Mouse (Mus musculus) midbrain, embryonic 16.5 days (tissue): ENCODE results near the gene Rab8b. TPM values are rescaled to one million over a fixed set of nuclear protein-coding genes. Genes with fewer than 3 reads are reported as not detected.
"Not testable (repeated sequence)": the region's sequence is repeated elsewhere in the genome, so short reads cannot be mapped to it uniquely, and the experiment has no call there.

Experiments
- ATAC-seq: fragments of 200-750 bp; cut with Nextera tagmentation; 2 replicates; pipeline ENCODE4 v1.8.0; 2017; ENCODE audit warnings: moderate TSS enrichment
- H3K27ac ChIP-seq: fragments of 300-500 bp; sonication (generic); 2 replicates; pipeline ENCODE4 v1.5.1; 2014; ENCODE audit warnings: mild to moderate bottlenecking, low read length, mixed read lengths
- H3K27me3 ChIP-seq: fragments of 300-500 bp; sonication (generic); 2 replicates; pipeline ENCODE4 v1.6.1; 2014; ENCODE audit warnings: low read depth, low read length, mixed read lengths; ENCODE audit not compliant: control insufficient read depth, insufficient read depth
- H3K36me3 ChIP-seq: fragments of 300-500 bp; sonication (generic); 2 replicates; pipeline ENCODE4 v1.6.1; 2014; ENCODE audit warnings: mild to moderate bottlenecking, low read length, moderate library complexity, mixed read lengths; ENCODE audit not compliant: control insufficient read depth, insufficient read depth
- H3K4me1 ChIP-seq: fragments of 300-500 bp; sonication (generic); 2 replicates; pipeline ENCODE4 v1.6.1; 2014; ENCODE audit warnings: mild to moderate bottlenecking, low read length, mixed read lengths; ENCODE audit not compliant: control insufficient read depth, insufficient read depth
- H3K4me2 ChIP-seq: fragments of 300-500 bp; sonication (generic); 2 replicates; pipeline ENCODE4 v1.6.1; 2014; ENCODE audit warnings: mild to moderate bottlenecking, low read length, mixed read lengths
- H3K4me3 ChIP-seq: fragments of 300-500 bp; sonication (generic); 2 replicates; pipeline ENCODE4 v1.5.1; 2014; ENCODE audit warnings: low read depth, mild to moderate bottlenecking, low read length, moderate library complexity, mixed read lengths
- H3K9ac ChIP-seq: fragments of 300-500 bp; sonication (generic); 2 replicates; pipeline ENCODE4 v1.6.1; 2014; ENCODE audit warnings: low read depth, low read length, mixed read lengths
- H3K9me3 ChIP-seq: fragments of 300-500 bp; sonication (generic); replicated peaks from 2 replicates; pipeline ENCODE4 v1.6.1; 2014; ENCODE audit warnings: mild to moderate bottlenecking, low read length, mixed read lengths; ENCODE audit not compliant: control insufficient read depth, poor library complexity, severe bottlenecking
- WGBS: fragments of 180-500 bp; shearing (Covaris S2); extraction: QIAGEN DNeasy Blood & Tissue Kit; methylation state at CpG from one replicate; pipeline ENCODE4 v1.1.7; 2014; 5-methylcytosine and 5-hydroxymethylcytosine counted together
- polyA plus RNA-seq: library from polyadenylated mRNA; unstranded; fragments of >200 nt; fragmentation: Nextera tagmentation; extraction: Ambion mirVana; gene quantifications from 2 replicates; pipeline ENCODE4 v1.2.1, GENCODE M21; 2015

The Rab8b gene
- polyA plus RNA-seq, 1 experiment from 2014 or later, result 29.4 TPM

DNA sequence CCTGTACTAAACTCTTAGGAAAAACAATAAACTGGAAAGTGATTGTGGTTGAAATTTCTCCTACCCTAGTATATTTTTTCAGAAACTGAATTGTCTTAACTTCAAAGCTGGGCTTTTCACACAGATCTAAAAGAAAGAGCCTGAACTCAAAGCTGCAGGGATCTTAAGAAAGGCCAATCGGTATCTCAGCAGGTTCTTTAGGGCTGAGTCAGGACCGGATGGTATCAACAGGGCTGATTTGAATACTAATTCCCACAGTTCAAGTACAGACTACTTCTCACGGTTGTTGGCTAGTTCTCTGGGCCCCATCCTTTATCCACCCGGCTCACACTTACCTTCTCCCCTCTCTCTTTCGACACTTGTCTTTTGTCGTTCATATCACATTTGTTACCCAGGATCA lies 66.9 kb downstream of the Rab8b start:
- Histone ChIP-seq H3K4me2 (no peak overlapping the region), H3K36me3 (no peaks in the 10 kb centered on the region; the same call in 1 of the 2 replicates), H3K9ac (no peak overlapping the region), H3K27ac (no peak overlapping the region), H3K9me3 (no peaks in the 10 kb centered on the region), H3K4me1 (no peaks in the 10 kb centered on the region), H3K4me3 (no peak overlapping the region), H3K27me3 (no peaks in the 10 kb centered on the region)
- ATAC-seq, result no peak
- 21% methylated on average over 6 of the region's 6 CpGs for WGBS

DNA sequence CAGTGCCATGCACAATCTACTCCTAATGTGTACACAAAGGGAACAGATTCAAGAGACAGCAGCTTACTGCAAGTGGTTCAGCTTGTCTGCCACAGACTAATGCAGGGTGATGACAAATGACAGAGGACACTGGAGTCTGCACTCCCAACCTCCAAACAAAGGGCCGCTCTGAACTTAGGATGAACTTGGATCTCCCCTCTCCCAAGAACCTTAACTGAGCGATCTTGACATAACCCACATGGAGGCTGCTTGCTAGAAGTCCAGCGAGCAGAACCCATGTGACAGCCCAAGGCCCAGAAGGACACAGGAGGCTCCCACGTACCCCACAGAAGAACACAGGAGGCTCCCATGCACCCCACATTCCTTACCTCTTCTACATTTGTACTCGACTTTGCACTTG lies 68.5 kb downstream of the Rab8b start:
- Histone ChIP-seq H3K4me2 (no peak overlapping the region), H3K4me3 (no peak overlapping the region), H3K4me1 (no peaks in the 10 kb centered on the region), H3K36me3 (peaks cover 3% of the 10 kb centered on the region; the same call in 1 of the 2 replicates), H3K27ac (no peak overlapping the region), H3K9ac (no peak overlapping the region), H3K27me3 (no peaks in the 10 kb centered on the region), H3K9me3 (no peaks in the 10 kb centered on the region)
- 91% methylated on average over 5 of the region's 5 CpGs for WGBS
- no peak for ATAC-seq

DNA sequence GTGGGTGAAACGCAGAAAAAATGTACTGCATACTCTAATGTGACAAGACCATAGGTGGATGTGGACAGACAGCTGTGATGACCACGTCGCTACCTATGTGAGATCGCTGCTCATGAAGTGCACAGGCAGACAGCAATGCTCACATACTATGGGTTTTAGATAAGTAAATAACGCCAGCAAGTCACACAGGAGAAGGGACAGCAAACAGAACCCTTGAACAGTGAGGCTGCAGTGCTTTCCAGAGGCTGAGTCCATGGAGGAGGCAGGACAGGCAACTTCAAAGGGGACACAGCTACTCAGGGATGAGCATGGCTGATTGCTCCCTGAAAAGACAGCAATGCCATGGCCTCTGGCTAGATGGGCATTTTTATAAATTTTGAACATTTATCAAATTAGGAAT lies 72.7 kb downstream of the Rab8b start:
- Histone ChIP-seq H3K9ac (no peak overlapping the region), H3K4me2 (no peak overlapping the region), H3K9me3 (no peaks in the 10 kb centered on the region), H3K27ac (no peak overlapping the region), H3K27me3 (no peaks in the 10 kb centered on the region), H3K4me1 (no peaks in the 10 kb centered on the region), H3K4me3 (no peak overlapping the region), H3K36me3 (peaks cover 3% of the 10 kb centered on the region; the same call in 1 of the 2 replicates)
- ATAC-seq, result no peak
- WGBS, result 95% methylated on average over 5 of the region's 5 CpGs

DNA sequence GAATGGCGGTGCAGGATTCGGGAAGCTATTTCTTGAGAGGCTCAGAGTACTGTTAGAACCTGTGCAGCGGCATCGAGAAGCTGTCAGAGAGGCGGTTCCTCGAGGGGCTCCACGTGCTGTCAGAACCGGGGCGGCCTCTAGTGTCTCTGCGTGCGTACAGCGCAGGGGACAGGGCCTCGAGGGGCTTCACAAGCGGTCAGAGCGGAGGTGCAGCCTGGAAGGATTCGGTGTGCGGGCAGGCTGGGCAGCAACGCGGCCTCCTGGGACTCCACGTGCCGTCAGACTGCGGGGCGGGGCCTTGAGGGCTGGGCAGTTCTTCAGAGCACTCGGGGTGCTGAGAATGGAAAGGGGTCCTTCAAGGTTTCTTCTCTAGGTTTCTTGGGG lies 84.4 kb downstream of the Rab8b start:
- H3K9me3 ChIP-seq, result no peaks in the 10 kb centered on the region
- peak overlapping the region; percentile 63 for H3K9ac ChIP-seq
- peak overlapping the region; percentile 98 for H3K4me2 ChIP-seq
- WGBS, result under 1% methylated on average over 24 of the region's 24 CpGs
- ATAC-seq, result peak; percentile 91
- H3K27ac ChIP-seq, result no peak overlapping the region
- H3K36me3 ChIP-seq, result no peaks in the 10 kb centered on the region
- peaks cover 4% of the 10 kb centered on the region; the same call in 1 of the 2 replicates for H3K4me1 ChIP-seq
- peak overlapping the region; percentile 62 for H3K4me3 ChIP-seq
- no peaks in the 10 kb centered on the region for H3K27me3 ChIP-seq

DNA sequence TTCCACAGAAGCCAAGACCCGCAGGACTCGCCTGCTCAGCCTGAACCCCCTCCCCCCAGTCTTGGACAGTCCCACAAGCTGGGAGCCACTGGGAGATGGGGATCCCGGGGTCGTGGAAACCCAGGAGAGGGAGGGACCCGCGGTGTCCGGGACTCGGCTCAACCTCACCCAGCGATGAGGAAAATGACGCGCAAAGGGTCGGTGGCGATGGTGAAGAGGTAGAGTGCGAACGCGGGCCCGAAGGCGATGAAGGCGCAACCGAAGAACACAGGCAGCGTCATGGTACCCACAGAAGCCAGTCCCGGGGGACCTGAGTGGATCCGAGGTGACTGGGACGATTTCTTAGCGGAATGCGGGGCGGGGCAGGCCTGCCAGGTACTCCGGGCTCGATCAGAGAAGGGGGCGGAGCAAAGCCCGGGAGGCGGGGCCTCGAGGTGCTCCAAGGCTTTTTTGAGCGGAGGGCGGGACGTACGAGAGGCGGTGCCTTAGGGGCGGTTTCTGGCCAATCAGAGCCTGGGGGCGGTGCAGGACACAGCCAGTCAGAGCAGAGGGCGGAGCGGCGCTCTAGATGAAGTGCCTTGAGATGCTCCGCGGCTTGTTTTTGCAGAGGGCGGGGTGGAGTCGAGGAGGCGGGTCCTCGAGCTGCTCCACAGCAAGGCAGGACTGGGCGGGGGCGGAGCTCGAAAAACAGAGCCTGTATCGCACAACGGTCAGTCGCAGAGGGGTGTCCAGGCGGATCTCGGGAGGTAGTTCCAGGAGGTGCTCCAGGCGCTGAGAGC lies 85.0 kb downstream of the Rab8b start, which contains the start of gene Aph1c:
Gene Aph1c, minus strand, starts transcription at position 409 of the 779 bp plus-strand sequence.
- WGBS, result under 1% methylated on average over 56 of the region's 58 CpGs
- peak within 1 kb of the TSS; percentile 98 for H3K4me2 ChIP-seq
- no peak within 1 kb of the TSS for H3K27ac ChIP-seq
- no peaks in the 10 kb centered on the region for H3K36me3 ChIP-seq
- H3K9ac ChIP-seq, result peak within 1 kb of the TSS; percentile 63
- peak within 1 kb of the TSS; percentile 62 for H3K4me3 ChIP-seq
- ATAC-seq, result peak; percentile 99
- peaks cover 4% of the 10 kb centered on the region; the same call in 1 of the 2 replicates for H3K4me1 ChIP-seq
- no peaks in the 10 kb centered on the region for H3K27me3 ChIP-seq
- no peaks in the 10 kb centered on the region for H3K9me3 ChIP-seq

DNA sequence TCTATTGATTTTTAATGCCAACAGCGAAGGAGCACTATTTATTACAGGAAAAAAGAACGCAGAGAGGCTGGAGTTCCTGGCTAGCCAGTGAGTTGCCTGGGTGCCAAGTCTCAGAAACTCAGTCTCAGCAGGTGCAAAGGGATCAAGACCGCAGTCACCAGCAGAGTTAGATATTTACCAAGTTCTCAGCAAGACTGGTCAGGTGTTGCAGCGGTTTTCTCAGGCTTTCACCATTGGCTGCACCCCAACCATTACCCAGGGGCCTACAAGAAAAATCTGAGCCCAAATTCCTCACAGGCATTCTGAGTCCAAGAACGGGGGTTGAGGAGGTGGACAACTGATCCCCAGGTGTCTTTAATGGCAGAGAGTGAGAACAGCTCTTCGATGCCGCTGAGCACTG lies 85.6 kb downstream of the Rab8b start:
- Histone ChIP-seq H3K9me3 (no peaks in the 10 kb centered on the region), H3K4me2 (peak overlapping the region; percentile 98), H3K27me3 (no peaks in the 10 kb centered on the region), H3K9ac (peak overlapping the region; percentile 52), H3K27ac (no peak overlapping the region), H3K4me3 (peak overlapping the region; percentile 62), H3K4me1 (peaks cover 4% of the 10 kb centered on the region; the same call in 1 of the 2 replicates), H3K36me3 (no peaks in the 10 kb centered on the region)
- no peak for ATAC-seq
- WGBS, result 22% methylated on average over 7 of the region's 7 CpGs

DNA sequence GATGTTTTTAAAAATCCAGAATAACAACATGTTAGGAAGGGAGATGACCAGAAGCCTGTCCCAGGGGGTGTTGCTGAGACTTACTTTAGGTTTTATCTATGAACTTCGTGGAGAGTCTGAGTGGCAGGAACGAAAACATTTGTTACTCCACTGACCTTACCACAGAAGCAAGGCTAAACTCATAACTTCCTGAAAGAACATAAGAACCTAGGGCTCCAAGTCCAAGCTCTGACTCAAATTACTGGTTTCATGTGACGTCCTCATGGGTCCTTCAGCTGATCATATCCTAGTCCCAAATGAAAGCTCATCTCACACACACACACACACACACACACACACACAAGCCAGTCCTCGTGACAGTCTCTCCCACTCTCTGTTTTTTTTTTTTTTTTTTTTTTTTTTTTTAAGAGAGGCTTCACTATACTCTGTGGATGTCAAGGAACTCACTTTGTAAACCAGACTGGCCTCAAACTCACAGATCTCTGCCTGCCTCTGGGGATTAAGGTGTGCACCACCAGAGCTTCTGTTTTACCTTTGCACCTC lies 87.0 kb downstream of the Rab8b start:
- Histone ChIP-seq H3K9me3 (no peaks in the 10 kb centered on the region), H3K36me3 (no peaks in the 10 kb centered on the region), H3K4me2 (no peak overlapping the region), H3K27ac (no peak overlapping the region), H3K4me3 (no peak overlapping the region), H3K27me3 (no peaks in the 10 kb centered on the region), H3K4me1 (peaks cover 4% of the 10 kb centered on the region; the same call in 1 of the 2 replicates), H3K9ac (no peak overlapping the region)
- no peak for ATAC-seq
- 72% methylated on average over 4 of the region's 4 CpGs for WGBS

DNA sequence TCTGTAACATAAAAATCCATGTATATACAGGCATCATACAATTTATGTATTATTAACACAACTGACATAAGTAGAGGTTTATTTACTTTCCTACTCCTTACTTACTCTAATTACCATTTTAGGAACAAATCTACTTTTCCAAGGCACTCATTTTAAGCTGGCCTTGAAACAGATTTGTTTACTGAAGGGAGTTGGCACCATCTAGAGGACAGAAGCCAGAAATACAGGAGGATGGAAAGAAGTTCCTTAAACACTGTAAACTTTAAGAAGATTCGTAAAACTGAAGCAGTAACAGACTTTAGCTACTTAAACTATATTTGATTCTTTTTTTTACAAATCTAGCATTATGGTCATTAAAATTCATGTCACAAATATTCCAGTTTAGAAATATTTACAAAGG lies 93.5 kb downstream of the Rab8b start:
- H3K4me1 ChIP-seq, result no peaks in the 10 kb centered on the region
- H3K4me2 ChIP-seq, result no peak overlapping the region
- H3K27ac ChIP-seq, result no peak overlapping the region
- no peaks in the 10 kb centered on the region for H3K36me3 ChIP-seq
- WGBS, result 36% methylated on average over 1 of the region's 1 CpGs
- ATAC-seq, result no peak
- no peak overlapping the region for H3K9ac ChIP-seq
- no peaks in the 10 kb centered on the region for H3K9me3 ChIP-seq
- H3K27me3 ChIP-seq, result no peaks in the 10 kb centered on the region
- H3K4me3 ChIP-seq, result no peak overlapping the region

DNA sequence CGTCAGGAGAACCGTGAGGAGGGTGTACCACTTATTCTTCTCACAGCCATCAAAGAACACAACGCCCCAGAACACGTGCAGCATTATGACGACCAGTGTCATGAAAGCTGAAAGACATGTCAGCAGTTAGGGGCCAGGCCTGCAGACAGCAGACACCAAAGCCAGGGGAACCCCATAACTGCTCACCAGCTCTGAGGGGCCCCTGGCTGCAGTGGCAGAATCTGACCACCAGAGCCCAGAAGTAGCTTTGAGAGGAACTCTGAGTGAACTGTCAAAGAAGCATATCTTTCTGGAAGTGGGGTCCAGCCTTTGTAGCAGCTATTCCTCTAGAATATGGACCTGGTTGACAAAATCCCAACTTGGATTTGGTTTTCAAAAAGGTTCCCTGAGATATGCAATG lies 97.2 kb downstream of the Rab8b start:
- not testable (repeated sequence) for H3K4me3 ChIP-seq, H3K9ac ChIP-seq, H3K4me1 ChIP-seq, H3K27ac ChIP-seq, H3K9me3 ChIP-seq, H3K27me3 ChIP-seq, ATAC-seq, H3K36me3 ChIP-seq, H3K4me2 ChIP-seq
- no CpG with 5 or more reads among the region's 5 CpGs for WGBS
